Mouse (Mus musculus) lung, adult 2 months (tissue): Measurements from ENCODE around the gene Nek10.

ENCODE experiments used
- CTCF ChIP-seq: fragments of 200-500 bp; IDR thresholded peaks from 2 replicates; pipeline ENCODE4 v1.5.1; 2011; ENCODE audit warnings: mild to moderate bottlenecking, low read length, control low read depth; ENCODE audit not compliant: insufficient read depth
- POLR2A ChIP-seq: fragments of 200-500 bp; IDR thresholded peaks from 2 replicates; pipeline ENCODE4 v1.6.1; 2011; ENCODE audit warnings: low read depth, mild to moderate bottlenecking, control low read depth, low read length, borderline replicate concordance; ENCODE audit errors: extremely low read depth

DNA sequence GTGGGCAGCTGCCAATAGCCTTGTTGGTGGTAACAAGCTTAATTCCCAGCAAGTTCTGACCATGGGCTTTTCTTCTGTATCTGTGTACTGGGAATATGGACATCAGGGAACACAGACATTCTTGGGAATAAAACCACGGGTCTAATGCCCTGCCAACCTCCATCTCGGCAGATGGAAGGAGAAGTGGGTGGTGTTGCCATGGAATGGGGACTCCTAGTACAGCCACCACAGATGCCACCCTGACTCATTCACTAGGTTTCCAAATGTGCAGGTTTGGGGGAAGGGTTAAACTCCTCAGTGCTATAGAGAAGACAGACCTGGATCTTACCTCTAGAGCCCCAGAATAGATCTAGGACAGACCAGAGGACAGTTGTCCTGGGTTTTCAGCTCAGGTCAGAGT is 31.1 kb downstream of the Nek10 start:
- TF ChIP-seq CTCF, result no peak
- no peak for TF ChIP-seq POLR2A
